Mouse (Mus musculus) limb, embryonic 11.5 days (tissue): Measurements from ENCODE around the gene Gm10577. TPM values are rescaled to one million over a fixed set of nuclear protein-coding genes. Genes with fewer than 3 reads are reported as not detected.

Experiments
- ATAC-seq: fragments of 200-750 bp; cut with Nextera tagmentation; 2 replicates; pipeline ENCODE4 v1.8.0; 2017; ENCODE audit warnings: low read depth; ENCODE audit not compliant: insufficient number of reproducible peaks, low FRiP score, low TSS enrichment
- DNase-seq: peaks from one replicate; pipeline ENCODE4 v3.0.0-alpha.2; 2015; ENCODE audit warnings: low spot score
- H3K27ac ChIP-seq: fragments of 300-500 bp; sonication (generic); replicated peaks from 2 replicates; pipeline ENCODE4 v1.5.1; 2014; ENCODE audit warnings: low read depth, mild to moderate bottlenecking, low read length
- H3K27me3 ChIP-seq: fragments of 300-500 bp; sonication (generic); 2 replicates; pipeline ENCODE4 v1.6.1; 2014; ENCODE audit warnings: mild to moderate bottlenecking, low read length, mixed read lengths; ENCODE audit not compliant: control insufficient read depth, insufficient read depth
- H3K36me3 ChIP-seq: fragments of 300-500 bp; sonication (generic); 2 replicates; pipeline ENCODE4 v1.6.1; 2014; ENCODE audit warnings: mild to moderate bottlenecking, low read length, moderate library complexity, mixed read lengths; ENCODE audit not compliant: control insufficient read depth, insufficient read depth
- H3K4me1 ChIP-seq: fragments of 300-500 bp; sonication (generic); 2 replicates; pipeline ENCODE4 v1.6.1; 2014; ENCODE audit warnings: low read length, mixed read lengths; ENCODE audit not compliant: control insufficient read depth, insufficient read depth
- H3K4me2 ChIP-seq: fragments of 300-500 bp; sonication (generic); 2 replicates; pipeline ENCODE4 v1.6.1; 2014; ENCODE audit warnings: low read depth, mild to moderate bottlenecking, moderate library complexity; ENCODE audit not compliant: severe bottlenecking
- H3K4me3 ChIP-seq: fragments of 300-500 bp; sonication (generic); 2 replicates; pipeline ENCODE4 v1.5.1; 2014; ENCODE audit warnings: low read depth, low read length
- H3K9ac ChIP-seq: fragments of 300-500 bp; sonication (generic); 2 replicates; pipeline ENCODE4 v1.6.1; 2014; ENCODE audit warnings: mild to moderate bottlenecking, low read length
- H3K9me3 ChIP-seq: fragments of 300-500 bp; sonication (generic); 2 replicates; pipeline ENCODE4 v1.6.1; 2016; ENCODE audit warnings: low read length; ENCODE audit not compliant: control insufficient read depth
- WGBS: fragments of 180-500 bp; shearing (Covaris S2); extraction: QIAGEN DNeasy Blood & Tissue Kit; methylation state at CpG from one replicate; pipeline ENCODE4 v1.1.7; 2014; 5-methylcytosine and 5-hydroxymethylcytosine counted together
- polyA plus RNA-seq: library from polyadenylated mRNA; unstranded; fragments of >200 nt; fragmentation: Nextera tagmentation; extraction: Ambion mirVana; gene quantifications from 2 replicates; pipeline ENCODE4 v1.2.1, GENCODE M21; 2014

Gene Gm10577
- polyA plus RNA-seq, 1 experiment from 2014 or later = not detected

GRCm38 (mm10) chr4:100992086-100992485, 28.4 kb downstream of the Gm10577 start:
- no peak overlapping the region for H3K9ac ChIP-seq
- H3K27me3 ChIP-seq = no peaks in the 10 kb centered on the region
- no peak for ATAC-seq
- 96% methylated on average over 6 of the region's 6 CpGs for WGBS
- DNase-seq = no peak
- H3K4me2 ChIP-seq = no peak overlapping the region
- H3K27ac ChIP-seq = no peak overlapping the region
- H3K9me3 ChIP-seq = no peaks in the 10 kb centered on the region
- no peaks in the 10 kb centered on the region for H3K4me1 ChIP-seq
- H3K36me3 ChIP-seq = peaks cover 13% of the 10 kb centered on the region; the same call in 1 of the 2 replicates
- no peak overlapping the region for H3K4me3 ChIP-seq

- Histone ChIP-seq H3K27ac (no peak overlapping the region), H3K4me1 (no peaks in the 10 kb centered on the region), H3K4me3 (no peak overlapping the region), H3K4me2 (no peak overlapping the region), H3K36me3 (peaks cover 20% of the 10 kb centered on the region), H3K9ac (no peak overlapping the region), H3K9me3 (no peaks in the 10 kb centered on the region), H3K27me3 (no peaks in the 10 kb centered on the region)
- no peak for DNase-seq
- ATAC-seq = no peak
- 71% methylated on average over 4 of the region's 4 CpGs for WGBS
Measured at GRCm38 (mm10) chr4:100990996-100991395, 29.5 kb downstream of the Gm10577 start.

- no peaks in the 10 kb centered on the region for H3K9me3 ChIP-seq
- no peaks in the 10 kb centered on the region for H3K27me3 ChIP-seq
- no peak overlapping the region for H3K4me2 ChIP-seq
- DNase-seq (peak; percentile 51), ATAC-seq (no peak)
- 75% methylated on average over 8 of the region's 8 CpGs for WGBS
- H3K4me3 ChIP-seq = no peak overlapping the region
- H3K9ac ChIP-seq = no peak overlapping the region
- H3K27ac ChIP-seq = no peak overlapping the region
- peaks cover 23% of the 10 kb centered on the region for H3K36me3 ChIP-seq
- no peaks in the 10 kb centered on the region for H3K4me1 ChIP-seq
Measured at GRCm38 (mm10) chr4:100988231-100988799, 32.2 kb downstream of the Gm10577 start.

GRCm38 (mm10) chr4:100987187-100987586, 33.3 kb downstream of the Gm10577 start:
- Histone ChIP-seq H3K4me1 (no peaks in the 10 kb centered on the region), H3K4me2 (no peak overlapping the region), H3K27ac (no peak overlapping the region), H3K4me3 (no peak overlapping the region), H3K36me3 (peaks cover 25% of the 10 kb centered on the region), H3K27me3 (no peaks in the 10 kb centered on the region), H3K9me3 (no peaks in the 10 kb centered on the region), H3K9ac (no peak overlapping the region)
- 95% methylated on average over 1 of the region's 1 CpGs for whole genome bisulfite sequencing
- DNase-seq = no peak
- ATAC-seq = no peak

GRCm38 (mm10) chr4:100977522-100977921, 43.0 kb downstream of the Gm10577 start:
- ATAC-seq (no peak), DNase-seq (no peak)

GRCm38 (mm10) chr4:100974455-100975035, 46.0 kb downstream of the Gm10577 start:
- ATAC-seq (no peak), DNase-seq (no peak)
- Histone ChIP-seq H3K4me1 (no peaks in the 10 kb centered on the region), H3K36me3 (peaks cover 12% of the 10 kb centered on the region; the same call in 1 of the 2 replicates), H3K27me3 (no peaks in the 10 kb centered on the region), H3K9ac (no peak overlapping the region), H3K9me3 (no peaks in the 10 kb centered on the region), H3K4me3 (no peak overlapping the region), H3K27ac (no peak overlapping the region), H3K4me2 (no peak overlapping the region)
- WGBS = 91% methylated on average over 14 of the region's 14 CpGs

More at GRCm38 (mm10) chr4:100977522-100977921, 43.0 kb downstream of the Gm10577 start:
- H3K4me2 ChIP-seq = no peak overlapping the region
- no peaks in the 10 kb centered on the region for H3K9me3 ChIP-seq
- H3K4me3 ChIP-seq = no peak overlapping the region
- H3K36me3 ChIP-seq = peaks cover 12% of the 10 kb centered on the region; the same call in 1 of the 2 replicates
- H3K4me1 ChIP-seq = no peaks in the 10 kb centered on the region
- 95% methylated on average over 7 of the region's 7 CpGs for WGBS
- no peak overlapping the region for H3K9ac ChIP-seq
- no peak overlapping the region for H3K27ac ChIP-seq
- H3K27me3 ChIP-seq = no peaks in the 10 kb centered on the region

GRCm38 (mm10) chr4:100973641-100974454, 46.6 kb downstream of the Gm10577 start:
- H3K9me3 ChIP-seq = no peaks in the 10 kb centered on the region
- no peak for DNase-seq
- no peak for ATAC-seq
- no peak overlapping the region for H3K4me2 ChIP-seq
- no peak overlapping the region for H3K9ac ChIP-seq
- H3K27ac ChIP-seq = no peak overlapping the region
- H3K4me1 ChIP-seq = no peaks in the 10 kb centered on the region
- H3K36me3 ChIP-seq = peaks cover 14% of the 10 kb centered on the region; the same call in 1 of the 2 replicates
- no peaks in the 10 kb centered on the region for H3K27me3 ChIP-seq
- whole genome bisulfite sequencing = 92% methylated on average over 16 of the region's 16 CpGs
- H3K4me3 ChIP-seq = no peak overlapping the region
